Mouse (Mus musculus) heart, adult 8-10 months (tissue): ENCODE results near the gene Rbmx. TPM values are rescaled to one million over a fixed set of nuclear protein-coding genes. Genes with fewer than 3 reads are reported as not detected.

Experiments used
- DNase-seq: peaks from one replicate; pipeline ENCODE4 v3.0.0; 2022; ENCODE audit warnings: low spot score
- total RNA-seq, 4 experiments: library from RNA; stranded (reverse); gene quantifications; 2 replicates each; pipeline ENCODE4 v1.2.4; 2022

Rbmx gene
- total RNA-seq: 10 to 100 TPM; 19.4 to 32.7 (median 23.2) TPM

GRCm38 (mm10) chrX:57392367-57393246 lies at the start of gene Rbmx:
Gene Rbmx (minus strand): TSS chrX:57393036.
- DNase-seq: peak; percentile 93

GRCm38 (mm10) chrX:57433897-57434296 lies 41.1 kb upstream of the Rbmx start:
- DNase-seq: no peak

- DNase-seq: peak; percentile 0
These were observed 38.8 kb upstream of the Rbmx start for GRCm38 (mm10) chrX:57431610-57432009.

- no peak for DNase-seq
These were observed 15.9 kb upstream of the Rbmx start, which contains the start of gene Gm364 for GRCm38 (mm10) chrX:57408769-57409168. Gene Gm364 (plus strand): TSS chrX:57409154.

- no peak for DNase-seq
These were observed 10.8 kb upstream of the Rbmx start for GRCm38 (mm10) chrX:57403651-57404050.

GRCm38 (mm10) chrX:57401388-57401787 lies 8.6 kb upstream of the Rbmx start:
- DNase-seq: no peak

GRCm38 (mm10) chrX:57393412-57393811 lies 576 bp upstream of the Rbmx start:
- no peak for DNase-seq

- DNase-seq: no peak
These were observed 11.9 kb downstream of the Rbmx start for GRCm38 (mm10) chrX:57380915-57381314.

- no peak for DNase-seq
These were observed 14.3 kb downstream of the Rbmx start for GRCm38 (mm10) chrX:57378579-57378978.

GRCm38 (mm10) chrX:57377096-57377495 lies 15.7 kb downstream of the Rbmx start:
- no peak for DNase-seq

- DNase-seq: no peak
These were observed 18.8 kb downstream of the Rbmx start for GRCm38 (mm10) chrX:57374029-57374428.

- DNase-seq: no peak
These were observed 19.3 kb downstream of the Rbmx start for GRCm38 (mm10) chrX:57373543-57373942.

GRCm38 (mm10) chrX:57372965-57373364 lies 19.9 kb downstream of the Rbmx start:
- DNase-seq: no peak

GRCm38 (mm10) chrX:57364891-57365569 lies 27.8 kb downstream of the Rbmx start:
- DNase-seq: no peak

GRCm38 (mm10) chrX:57359316-57359715 lies 33.5 kb downstream of the Rbmx start:
- no peak for DNase-seq

- no peak for DNase-seq
These were observed 53.6 kb downstream of the Rbmx start for GRCm38 (mm10) chrX:57339220-57339619.

GRCm38 (mm10) chrX:57338371-57339211 lies 54.2 kb downstream of the Rbmx start, which contains the start of gene Arhgef6:
Gene Arhgef6 (minus strand): TSS chrX:57338729.
- DNase-seq: peak; percentile 24

- no peak for DNase-seq
These were observed 55.3 kb downstream of the Rbmx start for GRCm38 (mm10) chrX:57337582-57337981.

GRCm38 (mm10) chrX:57336958-57337357 lies 55.9 kb downstream of the Rbmx start:
- DNase-seq: no peak

GRCm38 (mm10) chrX:57335313-57335712 lies 57.5 kb downstream of the Rbmx start:
- DNase-seq: no peak
